Mouse (Mus musculus) ES-Bruce4 (cell line): Measurements from ENCODE around the gene Rgs19.

Experiments
- CTCF ChIP-seq: IDR thresholded peaks from one replicate; pipeline ENCODE4 v1.8.1; 2011; ENCODE audit warnings: low read depth, low read length
- EP300 ChIP-seq: IDR thresholded peaks from 2 replicates; pipeline ENCODE4 v1.6.1; 2011; ENCODE audit warnings: low read depth, low read length; ENCODE audit not compliant: insufficient read depth

- TF ChIP-seq CTCF (no peak), EP300 (no peak)
These were observed 18.8 kb downstream of the Rgs19 start for GRCm38 (mm10) chr2:181674934-181675333.
